Mouse (Mus musculus) liver, embryonic 14.5 days (tissue): ENCODE data around the gene Plac9a.

Experiments
- CTCF ChIP-seq: IDR thresholded peaks from 2 replicates; pipeline ENCODE4 v1.5.1; 2016; ENCODE audit warnings: antibody characterized with exemption, low read depth, control low read depth
- EP300 ChIP-seq: IDR thresholded peaks from 2 replicates; pipeline ENCODE4 v1.6.1; 2016; ENCODE audit warnings: antibody characterized with exemption, low read depth

DNA sequence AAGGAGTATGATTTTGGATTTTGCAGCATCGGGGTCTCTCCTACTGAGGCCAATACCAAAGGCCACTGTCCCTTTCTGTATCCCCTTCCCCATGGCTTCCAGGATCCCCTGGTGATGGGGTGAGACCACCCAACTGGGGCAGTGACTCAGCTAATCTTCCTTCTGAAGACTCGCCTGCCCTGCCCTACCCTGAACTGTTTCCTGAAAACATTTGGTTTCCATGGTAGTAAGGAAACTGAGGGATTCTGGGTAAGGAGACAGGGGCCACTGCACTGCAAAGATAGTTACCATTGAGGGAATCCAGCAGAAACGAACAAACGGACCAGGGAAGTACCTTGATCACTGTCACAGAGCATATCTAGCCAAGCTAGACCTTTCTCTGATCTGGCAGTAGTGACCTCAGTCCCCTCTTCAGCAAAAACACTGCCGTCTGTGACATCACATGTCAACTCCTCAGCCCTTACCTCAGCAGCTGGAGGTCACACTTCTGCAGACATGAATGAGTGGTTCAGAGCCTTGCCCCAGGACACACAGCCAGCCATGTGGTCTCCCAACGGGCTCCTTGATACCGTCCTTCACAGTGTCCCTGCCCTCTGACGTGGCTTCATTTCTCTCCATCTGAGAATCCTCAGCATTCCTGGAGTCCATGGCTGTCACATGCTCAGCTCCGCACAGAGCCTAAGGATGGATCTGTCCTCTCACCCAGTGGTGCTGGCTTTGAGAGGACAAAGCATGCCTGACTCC lies 33.6 kb downstream of the Plac9a start:
- no peak for TF ChIP-seq EP300
- no peak for TF ChIP-seq CTCF
